Mouse (Mus musculus): Measurements from ENCODE around the gene 1700113H08Rik. TPM values are rescaled to one million over a fixed set of nuclear protein-coding genes. Genes with fewer than 3 reads are reported as not detected.

1700113H08Rik gene
- polyA plus RNA-seq, 1 experiment from 2014 or later: not detected

DNA sequence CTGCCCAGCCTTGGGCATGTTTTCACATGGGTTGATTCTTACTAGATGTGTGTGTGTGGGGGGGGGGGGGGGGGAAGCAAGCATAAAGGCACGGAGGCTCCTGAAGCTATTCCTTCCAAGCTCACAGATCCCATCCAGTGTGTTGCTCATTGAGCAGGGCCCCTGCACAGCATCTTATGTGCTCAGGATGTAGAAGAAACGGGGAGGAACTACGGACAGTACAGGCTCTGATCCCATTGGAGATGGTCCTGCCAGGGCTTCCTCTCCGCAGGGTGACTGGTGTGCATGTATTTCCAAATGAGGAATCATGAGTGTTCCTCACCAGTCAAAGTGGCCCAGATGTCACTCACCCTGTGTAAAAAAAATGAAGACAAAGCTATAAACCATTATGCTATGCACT lies 42.8 kb downstream of the 1700113H08Rik start:
- H3K36me3 ChIP-seq (ENCODE audit: control insufficient read depth, insufficient read depth): no peaks in the 10 kb centered on the region
- no peak overlapping the region for H3K27ac ChIP-seq (ENCODE audit: low read length)
- H3K4me3 ChIP-seq (replicated peaks; ENCODE audit: low read length): no peak overlapping the region
- H3K4me2 ChIP-seq (ENCODE audit: low read length): no peak overlapping the region
- no peaks in the 10 kb centered on the region for H3K9me3 ChIP-seq (ENCODE audit: control insufficient read depth, low read length)
- peaks cover 14% of the 10 kb centered on the region for H3K4me1 ChIP-seq (replicated peaks; ENCODE audit: control insufficient read depth, insufficient read depth, low read length)
- H3K27me3 ChIP-seq (replicated peaks; ENCODE audit: control insufficient read depth, insufficient read depth, low read length): no peaks in the 10 kb centered on the region
- ATAC-seq: no peak
- 47% methylated on average over 4 of the region's 4 CpGs for WGBS
- H3K9ac ChIP-seq (replicated peaks; ENCODE audit: low read depth, low read length): no peak overlapping the region

DNA sequence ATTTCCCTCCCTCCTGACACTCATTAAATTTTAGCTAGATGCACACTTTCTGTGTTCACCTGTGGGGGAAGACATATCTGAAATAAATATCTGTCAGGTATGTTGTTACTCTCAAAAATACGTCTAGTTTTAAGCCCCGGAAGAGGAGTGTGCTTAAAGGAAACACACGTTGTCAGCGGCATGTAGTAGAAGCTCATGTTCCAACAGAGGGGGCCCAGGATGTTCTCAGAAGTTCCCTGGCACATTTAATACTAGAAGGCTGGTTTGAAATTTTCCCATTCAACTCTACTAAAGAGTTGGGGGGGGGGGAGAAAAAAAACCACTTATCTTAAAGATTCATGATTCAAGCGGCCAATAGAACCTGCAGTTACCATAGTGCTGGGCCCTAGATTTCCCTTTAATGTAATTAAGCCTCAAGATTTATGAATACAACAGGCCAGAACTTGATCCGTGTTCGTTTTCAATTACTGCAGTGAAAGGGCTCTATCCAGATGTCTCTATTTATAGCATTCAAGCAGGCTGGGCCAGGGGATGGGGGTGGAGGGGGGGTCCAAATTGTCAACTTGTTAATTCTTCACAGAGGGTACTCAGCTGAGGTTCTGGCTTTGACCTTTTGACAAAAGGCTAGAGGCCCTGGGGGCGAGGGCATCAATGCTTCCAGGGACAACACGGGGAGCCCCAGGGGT lies 43.6 kb downstream of the 1700113H08Rik start:
- Histone ChIP-seq H3K36me3 (ENCODE audit: control insufficient read depth, insufficient read depth) (no peaks in the 10 kb centered on the region), H3K27ac (ENCODE audit: low read length) (no peak overlapping the region), H3K4me1 (replicated peaks; ENCODE audit: control insufficient read depth, insufficient read depth, low read length) (peaks cover 14% of the 10 kb centered on the region), H3K4me3 (replicated peaks; ENCODE audit: low read length) (no peak overlapping the region), H3K9me3 (ENCODE audit: control insufficient read depth, low read length) (no peaks in the 10 kb centered on the region), H3K4me2 (ENCODE audit: low read length) (no peak overlapping the region), H3K27me3 (replicated peaks; ENCODE audit: control insufficient read depth, insufficient read depth, low read length) (no peaks in the 10 kb centered on the region), H3K9ac (replicated peaks; ENCODE audit: low read depth, low read length) (no peak overlapping the region)
- ATAC-seq: peak; percentile 64; the same call in 1 of the 2 replicates
- WGBS: 6% methylated on average over 9 of the region's 9 CpGs

DNA sequence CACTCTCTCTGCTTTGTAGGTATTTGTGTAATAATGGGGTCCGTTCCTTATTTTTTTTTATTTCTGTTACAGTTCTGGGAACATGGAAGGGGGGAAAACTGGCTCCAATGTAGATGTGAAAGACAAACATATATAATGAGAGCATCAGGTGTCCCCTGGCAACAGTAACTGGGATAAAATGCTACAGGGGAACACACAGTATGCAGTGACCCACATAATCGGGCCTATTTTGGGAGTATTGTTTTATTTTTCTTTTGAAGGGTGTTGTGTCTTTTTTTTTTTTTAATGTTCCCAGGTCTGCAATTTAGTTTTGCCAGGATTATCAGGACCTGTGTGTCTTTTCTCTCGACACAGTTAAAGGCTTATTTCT lies 44.1 kb downstream of the 1700113H08Rik start:
- Histone ChIP-seq H3K36me3 (ENCODE audit: control insufficient read depth, insufficient read depth) (no peaks in the 10 kb centered on the region), H3K4me3 (replicated peaks; ENCODE audit: low read length) (no peak overlapping the region), H3K27me3 (replicated peaks; ENCODE audit: control insufficient read depth, insufficient read depth, low read length) (no peaks in the 10 kb centered on the region), H3K4me1 (replicated peaks; ENCODE audit: control insufficient read depth, insufficient read depth, low read length) (peaks cover 14% of the 10 kb centered on the region), H3K4me2 (ENCODE audit: low read length) (no peak overlapping the region), H3K9ac (replicated peaks; ENCODE audit: low read depth, low read length) (no peak overlapping the region), H3K27ac (ENCODE audit: low read length) (no peak overlapping the region), H3K9me3 (ENCODE audit: control insufficient read depth, low read length) (no peaks in the 10 kb centered on the region)
- ATAC-seq: no peak
- WGBS: 9% methylated on average over 3 of the region's 3 CpGs

DNA sequence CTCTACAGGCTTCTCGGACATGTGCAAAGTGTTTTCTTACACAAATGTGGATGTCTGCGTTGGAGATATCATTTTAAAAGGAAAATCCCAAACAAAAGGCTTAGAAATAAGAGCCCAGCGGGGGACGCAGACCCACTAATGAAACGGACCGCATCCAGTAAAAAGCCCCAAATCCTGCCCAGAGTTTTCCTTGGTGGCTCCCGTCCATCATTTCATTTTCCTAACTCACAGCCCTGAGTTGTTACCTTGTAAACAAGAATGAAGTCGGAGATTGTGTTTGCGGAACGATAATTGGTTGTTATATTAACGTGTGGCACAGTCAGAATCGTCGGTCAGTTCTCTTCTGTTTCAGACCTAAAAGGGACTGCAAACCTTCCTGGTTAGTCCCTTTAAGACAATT lies 44.6 kb downstream of the 1700113H08Rik start:
- Histone ChIP-seq H3K9ac (replicated peaks; ENCODE audit: low read depth, low read length) (no peak overlapping the region), H3K4me3 (replicated peaks; ENCODE audit: low read length) (no peak overlapping the region), H3K36me3 (ENCODE audit: control insufficient read depth, insufficient read depth) (no peaks in the 10 kb centered on the region), H3K4me2 (ENCODE audit: low read length) (0 out of 2 replicates have a peak overlapping the region, but pooled peaks have one; percentile 21), H3K27ac (ENCODE audit: low read length) (no peak overlapping the region), H3K4me1 (replicated peaks; ENCODE audit: control insufficient read depth, insufficient read depth, low read length) (peaks cover 18% of the 10 kb centered on the region), H3K27me3 (replicated peaks; ENCODE audit: control insufficient read depth, insufficient read depth, low read length) (no peaks in the 10 kb centered on the region), H3K9me3 (ENCODE audit: control insufficient read depth, low read length) (no peaks in the 10 kb centered on the region)
- 4% methylated on average over 13 of the region's 13 CpGs for WGBS
- 0 out of 2 replicates have a peak, but pooled peaks have one; percentile 15 for ATAC-seq

DNA sequence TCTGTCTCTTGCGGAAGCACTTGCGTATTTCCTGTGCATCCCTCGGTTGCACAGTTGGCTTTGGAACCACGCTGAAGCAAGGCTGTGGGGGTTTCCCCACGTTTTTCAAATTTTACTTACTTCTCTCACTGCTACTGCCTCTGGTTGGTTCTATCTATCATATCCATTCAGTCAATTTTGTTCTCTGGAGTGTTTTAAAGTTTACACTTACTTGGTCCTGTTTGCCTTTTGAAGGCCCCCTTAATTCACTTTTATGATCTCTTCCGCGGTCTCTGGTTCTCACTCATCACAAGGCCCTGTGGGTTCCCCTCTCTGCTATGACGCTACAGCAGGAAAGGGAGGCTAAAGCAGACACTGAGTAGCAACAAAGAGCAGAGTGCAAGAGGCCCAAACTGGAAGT lies 45.4 kb downstream of the 1700113H08Rik start:
- Histone ChIP-seq H3K27me3 (replicated peaks; ENCODE audit: control insufficient read depth, insufficient read depth, low read length) (no peaks in the 10 kb centered on the region), H3K27ac (ENCODE audit: low read length) (no peak overlapping the region), H3K4me2 (ENCODE audit: low read length) (no peak overlapping the region), H3K4me3 (replicated peaks; ENCODE audit: low read length) (no peak overlapping the region), H3K9ac (replicated peaks; ENCODE audit: low read depth, low read length) (no peak overlapping the region), H3K9me3 (ENCODE audit: control insufficient read depth, low read length) (no peaks in the 10 kb centered on the region), H3K36me3 (ENCODE audit: control insufficient read depth, insufficient read depth) (no peaks in the 10 kb centered on the region), H3K4me1 (replicated peaks; ENCODE audit: control insufficient read depth, insufficient read depth, low read length) (peaks cover 27% of the 10 kb centered on the region)
- no peak for ATAC-seq
- 56% methylated on average over 8 of the region's 8 CpGs for WGBS

DNA sequence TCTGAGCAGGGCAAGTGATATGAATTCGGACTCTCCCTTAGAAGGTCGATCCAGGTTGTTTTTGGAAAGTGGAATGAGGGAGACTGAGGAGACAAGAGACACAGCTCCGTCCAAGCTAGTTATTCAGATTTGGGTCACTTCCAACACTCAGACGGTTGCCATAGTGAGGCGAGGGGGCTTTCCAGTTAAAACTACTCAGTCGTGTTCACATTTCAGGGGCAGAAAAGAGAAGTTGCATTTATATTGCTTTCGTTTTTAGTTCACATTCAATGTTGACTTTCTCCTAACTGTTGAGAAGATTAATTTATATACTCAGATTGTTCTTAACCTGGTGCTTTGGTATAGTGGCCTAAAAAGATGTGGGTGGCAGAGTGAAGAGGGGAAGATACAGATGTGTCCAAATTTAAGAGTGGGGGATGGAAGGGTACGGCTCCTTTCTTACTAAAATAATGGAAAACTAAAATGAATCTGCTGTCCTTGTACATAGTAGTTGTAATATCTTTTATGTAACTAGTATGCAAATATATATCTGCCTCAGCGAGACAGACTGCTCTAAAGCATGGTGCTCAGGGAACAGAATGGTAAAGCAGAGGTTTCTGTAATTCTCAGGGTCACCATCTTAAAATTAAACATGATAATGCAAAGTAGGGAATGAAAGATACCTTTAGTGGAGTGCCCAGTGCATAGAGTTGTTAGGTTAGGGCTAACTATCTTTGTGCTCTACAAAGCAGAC lies 49.9 kb downstream of the 1700113H08Rik start:
- Histone ChIP-seq H3K4me2 (ENCODE audit: low read length) (peak overlapping the region; percentile 12; the same call in 1 of the 2 replicates), H3K27ac (ENCODE audit: low read length) (no peak overlapping the region), H3K36me3 (ENCODE audit: control insufficient read depth, insufficient read depth) (no peaks in the 10 kb centered on the region), H3K4me1 (replicated peaks; ENCODE audit: control insufficient read depth, insufficient read depth, low read length) (peaks cover 17% of the 10 kb centered on the region), H3K4me3 (replicated peaks; ENCODE audit: low read length) (no peak overlapping the region), H3K27me3 (replicated peaks; ENCODE audit: control insufficient read depth, insufficient read depth, low read length) (no peaks in the 10 kb centered on the region), H3K9ac (replicated peaks; ENCODE audit: low read depth, low read length) (no peak overlapping the region), H3K9me3 (ENCODE audit: control insufficient read depth, low read length) (no peaks in the 10 kb centered on the region)
- WGBS: 35% methylated on average over 9 of the region's 9 CpGs
- ATAC-seq: 0 out of 2 replicates have a peak, but pooled peaks have one; percentile 39

DNA sequence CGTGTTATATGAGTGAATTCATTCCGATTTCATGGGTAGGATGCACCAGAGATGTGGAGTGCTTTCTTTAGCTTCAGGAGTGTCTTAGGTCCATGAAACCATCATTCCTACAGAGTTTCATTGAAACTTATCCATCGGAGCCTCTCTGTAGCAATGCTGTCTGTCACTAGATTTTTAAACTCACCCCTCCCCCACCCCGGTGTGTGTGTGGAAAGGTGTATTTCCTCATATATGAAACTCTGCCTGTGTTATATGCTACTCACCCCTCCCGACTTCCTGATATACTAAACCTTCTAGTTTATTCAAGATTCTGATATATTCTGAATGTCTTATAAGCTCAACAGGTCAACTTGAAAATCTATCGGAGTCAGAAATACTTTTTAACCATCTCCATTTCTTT lies 50.5 kb downstream of the 1700113H08Rik start:
- Histone ChIP-seq H3K9me3 (ENCODE audit: control insufficient read depth, low read length) (no peaks in the 10 kb centered on the region), H3K27me3 (replicated peaks; ENCODE audit: control insufficient read depth, insufficient read depth, low read length) (no peaks in the 10 kb centered on the region), H3K4me3 (replicated peaks; ENCODE audit: low read length) (no peak overlapping the region), H3K9ac (replicated peaks; ENCODE audit: low read depth, low read length) (no peak overlapping the region), H3K36me3 (ENCODE audit: control insufficient read depth, insufficient read depth) (no peaks in the 10 kb centered on the region), H3K4me1 (replicated peaks; ENCODE audit: control insufficient read depth, insufficient read depth, low read length) (peaks cover 17% of the 10 kb centered on the region), H3K4me2 (ENCODE audit: low read length) (no peak overlapping the region), H3K27ac (ENCODE audit: low read length) (no peak overlapping the region)
- WGBS: 89% methylated on average over 6 of the region's 6 CpGs
- no peak for ATAC-seq

DNA sequence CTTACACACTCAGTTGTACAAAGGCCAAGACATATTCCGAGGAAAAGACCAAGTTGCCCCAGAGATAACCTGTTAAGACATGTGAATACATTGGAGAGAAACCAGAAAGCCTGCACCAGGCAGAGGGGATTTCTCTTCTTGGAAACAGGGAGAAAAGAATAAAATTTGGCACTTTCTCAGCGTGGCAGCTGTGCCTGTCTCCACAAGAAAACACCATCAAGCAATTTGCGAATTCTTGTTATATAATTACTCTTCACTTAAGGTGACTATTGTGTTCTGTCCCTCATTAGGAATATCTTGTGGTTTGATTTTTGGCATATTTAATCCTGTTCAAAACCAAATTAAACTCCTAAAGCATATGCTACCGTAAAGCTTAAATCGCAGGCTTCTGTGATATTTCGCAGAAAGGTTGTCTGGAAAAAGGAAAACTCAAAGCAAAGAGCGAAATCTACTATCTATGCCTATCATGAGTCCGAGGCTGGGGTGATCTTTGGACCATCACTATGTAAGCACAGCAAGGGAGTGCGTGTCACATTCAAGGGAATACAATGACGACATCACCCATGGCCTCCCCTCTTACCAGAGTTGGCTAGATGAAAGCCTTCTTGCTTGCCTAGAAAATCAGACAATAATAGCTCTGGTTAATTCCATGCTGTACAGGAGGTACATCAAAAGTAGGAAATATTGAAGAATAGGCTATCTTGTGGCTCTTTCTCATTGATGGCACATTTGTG lies 51.4 kb downstream of the 1700113H08Rik start:
- no peaks in the 10 kb centered on the region for H3K36me3 ChIP-seq (ENCODE audit: control insufficient read depth, insufficient read depth)
- no peak overlapping the region for H3K4me2 ChIP-seq (ENCODE audit: low read length)
- H3K27me3 ChIP-seq (replicated peaks; ENCODE audit: control insufficient read depth, insufficient read depth, low read length): no peaks in the 10 kb centered on the region
- no peak overlapping the region for H3K4me3 ChIP-seq (replicated peaks; ENCODE audit: low read length)
- no peak overlapping the region for H3K9ac ChIP-seq (replicated peaks; ENCODE audit: low read depth, low read length)
- peaks cover 17% of the 10 kb centered on the region for H3K4me1 ChIP-seq (replicated peaks; ENCODE audit: control insufficient read depth, insufficient read depth, low read length)
- 26% methylated on average over 10 of the region's 10 CpGs for WGBS
- no peak overlapping the region for H3K27ac ChIP-seq (ENCODE audit: low read length)
- no peaks in the 10 kb centered on the region for H3K9me3 ChIP-seq (ENCODE audit: control insufficient read depth, low read length)
- ATAC-seq: peak; percentile 80

DNA sequence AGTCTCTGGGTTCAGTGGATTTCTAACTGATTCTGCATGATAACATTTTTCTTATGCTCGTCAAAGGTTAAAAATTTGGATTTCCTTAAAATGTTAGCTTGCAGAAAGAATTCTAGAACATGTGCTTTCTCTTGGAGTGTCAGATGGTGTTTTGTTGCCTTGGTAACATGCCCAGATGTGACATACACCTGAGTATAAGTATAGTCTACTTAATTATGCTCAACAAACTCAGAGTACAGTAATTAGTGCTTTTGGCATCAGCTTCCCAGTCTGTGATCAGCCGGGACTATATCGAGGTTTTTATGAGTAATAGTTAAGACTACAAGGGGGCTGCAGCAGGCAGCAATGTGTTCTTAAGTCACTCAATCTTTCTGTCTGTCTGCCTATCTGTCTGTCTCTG lies 53.1 kb downstream of the 1700113H08Rik start:
- H3K27me3 ChIP-seq (replicated peaks; ENCODE audit: control insufficient read depth, insufficient read depth, low read length): no peaks in the 10 kb centered on the region
- WGBS: 53% methylated on average over 3 of the region's 3 CpGs
- ATAC-seq: no peak
- H3K4me1 ChIP-seq (replicated peaks; ENCODE audit: control insufficient read depth, insufficient read depth, low read length): peaks cover 17% of the 10 kb centered on the region
- H3K27ac ChIP-seq (ENCODE audit: low read length): no peak overlapping the region
- H3K36me3 ChIP-seq (ENCODE audit: control insufficient read depth, insufficient read depth): no peaks in the 10 kb centered on the region
- H3K4me2 ChIP-seq (ENCODE audit: low read length): no peak overlapping the region
- H3K9me3 ChIP-seq (ENCODE audit: control insufficient read depth, low read length): no peaks in the 10 kb centered on the region
- H3K9ac ChIP-seq (replicated peaks; ENCODE audit: low read depth, low read length): no peak overlapping the region
- no peak overlapping the region for H3K4me3 ChIP-seq (replicated peaks; ENCODE audit: low read length)

Data from forebrain, embryonic 16.5 days (tissue).